Mouse (Mus musculus) hindbrain, embryonic 11.5 days (tissue): ENCODE measurements around the gene Med6. TPM values are rescaled to one million over a fixed set of nuclear protein-coding genes. Genes with fewer than 3 reads are reported as not detected.

Experiments used
- polyA plus RNA-seq: library from polyadenylated mRNA; unstranded; fragments of >200 nt; fragmentation: Nextera tagmentation; extraction: Ambion mirVana; gene quantifications from 2 replicates; pipeline ENCODE4 v1.2.1, GENCODE M21; 2014

The Med6 gene
- polyA plus RNA-seq, 1 experiment from 2014 or later: 72.0 TPM

Other genes starting within 250 kb of the Med6 start
- 0.31 and 0.39 TPM in 2 replicates for gene Gm4787, start 215.5 kb downstream of the Med6 start, polyA plus RNA-seq
- gene Adam4, start 173.1 kb downstream of the Med6 start, polyA plus RNA-seq: 0.42 and 0.91 TPM in 2 replicates
- gene Cox16, start 109.9 kb downstream of the Med6 start, polyA plus RNA-seq: 132 and 136 TPM in 2 replicates
- 27.0 and 31.3 TPM in 2 replicates for gene Gm20498, start 62.1 kb downstream of the Med6 start, polyA plus RNA-seq
- 34.2 and 40.1 TPM in 2 replicates for gene Synj2bp, start 62.1 kb downstream of the Med6 start, polyA plus RNA-seq
- 0.24 and 0.82 TPM in 2 replicates for gene Adam21, start 26.5 kb downstream of the Med6 start, polyA plus RNA-seq
- gene Ttc9, start 36.2 kb upstream of the Med6 start, polyA plus RNA-seq: 1.3 and 2.1 TPM in 2 replicates
- gene Map3k9, start 186.2 kb upstream of the Med6 start, polyA plus RNA-seq: 2.5 and 3.4 TPM in 2 replicates